Mouse (Mus musculus): Measurements from ENCODE around the gene Terb1.

Gene Terb1

DNA sequence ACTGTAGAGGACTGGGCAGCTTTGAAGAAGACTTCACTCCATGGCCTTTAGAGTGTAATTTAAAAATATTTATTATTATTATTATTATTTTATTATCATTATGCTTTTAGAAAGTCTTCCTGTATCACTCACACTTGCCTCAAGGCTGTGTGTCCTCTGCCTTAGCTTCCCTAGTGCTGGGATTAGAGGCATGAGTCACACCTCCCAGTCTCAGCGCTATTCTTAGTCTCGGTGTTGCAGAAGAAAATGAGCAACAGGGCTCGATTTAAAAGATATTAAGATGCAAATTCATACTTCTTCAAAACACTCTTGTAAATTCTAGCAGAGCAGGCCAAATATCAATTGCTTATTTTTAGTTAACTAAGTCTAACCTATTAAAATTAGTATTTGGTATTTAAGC is 60.9 kb downstream of the Terb1 start:
- no peak for DNase-seq (ENCODE audit: low spot score)

- no peak for DNase-seq (ENCODE audit: low spot score)
These were observed 63.7 kb downstream of the Terb1 start for GRCm38 (mm10) chr8:104446016-104446415.

GRCm38 (mm10) chr8:104445248-104445647 is 64.5 kb downstream of the Terb1 start:
- no peak for DNase-seq (ENCODE audit: low spot score)

DNA sequence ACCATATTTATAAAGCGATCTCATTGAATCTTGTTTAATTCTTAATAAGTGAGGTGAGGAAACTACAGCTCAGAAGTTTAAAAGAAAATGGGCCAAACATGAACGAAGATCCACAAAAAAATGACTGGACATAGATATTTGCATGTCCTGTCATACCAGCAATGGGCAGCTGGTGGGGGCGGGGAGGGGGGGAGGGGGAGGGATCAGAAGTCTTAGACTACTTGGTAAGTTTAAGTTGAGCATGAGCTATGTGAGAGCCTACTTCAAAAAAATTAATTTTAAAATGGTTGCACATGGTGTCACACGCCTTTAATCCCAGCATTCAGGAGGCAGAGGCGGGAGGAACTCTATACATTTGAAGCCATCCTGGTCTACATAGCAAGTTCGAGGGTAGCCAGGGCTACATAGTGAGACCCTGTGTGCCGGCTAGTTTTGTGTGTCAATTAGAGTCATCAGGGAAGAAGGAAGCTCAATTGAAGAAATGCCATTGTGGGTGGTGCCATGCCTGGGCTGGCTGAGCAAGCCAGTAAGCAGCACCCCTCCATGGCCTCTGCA is 66.5 kb downstream of the Terb1 start:
- DNase-seq (ENCODE audit: low spot score): no peak

DNA sequence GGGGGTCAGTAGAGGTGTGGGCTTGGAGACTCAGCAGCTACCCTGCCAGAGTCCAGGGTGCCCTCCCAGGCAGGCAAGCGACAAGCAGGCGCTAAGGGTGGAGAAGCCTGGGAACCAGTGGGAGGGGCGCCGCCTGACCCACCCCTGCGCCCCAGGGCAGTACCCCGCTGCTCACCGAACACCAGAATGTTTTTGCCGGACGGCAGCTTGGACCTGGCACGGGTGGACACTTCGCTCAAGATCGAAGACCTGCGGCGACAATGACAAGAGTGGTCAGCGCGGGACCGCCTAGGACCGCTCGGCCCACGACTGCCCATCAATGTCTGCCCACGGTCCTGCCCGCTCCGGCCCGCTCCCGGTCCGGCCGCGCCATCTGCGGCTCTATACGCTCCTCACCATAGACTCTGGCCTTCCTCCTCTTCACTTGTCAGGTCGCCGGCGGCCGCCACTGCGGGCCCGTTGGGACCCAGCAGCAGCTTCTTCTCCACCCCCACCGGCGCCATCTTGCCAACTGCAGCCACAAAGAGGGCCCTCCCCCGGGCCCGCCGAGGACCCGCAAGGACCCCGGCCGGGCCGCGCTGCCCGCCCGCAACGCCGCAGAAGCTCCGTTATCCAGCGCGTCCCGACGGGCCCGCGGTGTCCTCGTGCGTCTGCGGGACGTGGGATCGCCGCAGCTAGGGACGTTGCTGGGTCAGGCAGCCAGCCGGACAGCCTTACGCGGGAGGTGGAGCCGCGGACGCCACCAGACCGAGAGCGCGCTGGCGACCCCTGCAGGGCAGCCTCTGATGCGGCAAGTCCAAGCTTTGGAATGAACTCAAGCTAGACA is 67.2 kb downstream of the Terb1 start, which contains the start of gene Dync1li2:
Gene Dync1li2, minus strand, starts transcription at position 749 of the 826 bp plus-strand sequence.
- DNase-seq (ENCODE audit: low spot score): peak; percentile 92

- no peak for DNase-seq (ENCODE audit: low spot score)
These were observed 68.1 kb downstream of the Terb1 start for GRCm38 (mm10) chr8:104441613-104442012.

GRCm38 (mm10) chr8:104439461-104439860 is 70.2 kb downstream of the Terb1 start:
- no peak for DNase-seq (ENCODE audit: low spot score)

GRCm38 (mm10) chr8:104437494-104438135 is 72.1 kb downstream of the Terb1 start:
- no peak for DNase-seq (ENCODE audit: low spot score)

DNA sequence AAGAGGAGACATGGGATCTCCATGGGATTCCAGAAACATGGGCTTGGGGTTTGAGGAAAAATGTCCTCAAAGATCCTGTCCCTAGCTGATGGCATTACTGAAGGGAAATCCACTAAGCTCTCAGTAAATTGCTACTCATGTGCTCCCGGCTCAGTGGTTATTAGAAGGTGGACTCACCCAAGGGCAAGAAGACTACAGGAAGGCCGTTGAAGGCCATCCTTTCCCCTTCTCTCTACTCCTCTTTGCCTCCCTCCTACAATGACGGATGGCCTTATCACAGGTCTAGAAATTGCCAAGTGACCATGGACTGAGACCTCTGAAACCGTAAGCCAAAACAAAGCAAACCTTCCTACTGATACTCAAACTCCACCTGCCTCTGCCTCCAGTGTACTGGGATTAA is 73.1 kb downstream of the Terb1 start:
- no peak for DNase-seq (ENCODE audit: low spot score)

- no peak for DNase-seq (ENCODE audit: low spot score)
These were observed 73.7 kb downstream of the Terb1 start for GRCm38 (mm10) chr8:104436038-104436437.

DNA sequence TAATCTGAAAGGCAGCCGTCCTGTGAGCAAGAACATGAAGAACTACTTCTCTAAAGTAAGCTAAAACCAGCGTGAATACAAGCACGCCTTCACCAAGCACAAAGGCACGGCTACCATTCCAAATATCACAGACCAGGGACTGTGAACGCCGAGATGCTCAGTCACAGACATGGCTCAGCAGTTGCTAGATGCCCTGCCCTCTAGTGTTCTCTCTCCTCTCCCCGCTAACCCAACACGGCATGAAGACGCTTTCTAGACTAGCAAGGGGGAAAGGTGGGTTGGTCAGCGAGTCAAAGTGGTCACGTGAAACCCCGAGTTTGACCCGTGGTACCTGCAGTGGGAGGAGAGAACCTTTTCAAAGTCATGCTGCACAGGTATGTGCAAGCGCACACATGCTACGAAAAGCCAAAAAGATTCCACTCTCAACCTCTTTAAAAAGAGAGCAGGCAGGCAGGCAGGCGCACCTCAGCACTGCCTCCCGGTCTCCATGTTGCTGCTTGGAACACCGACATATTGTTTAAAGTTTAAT is 74.8 kb downstream of the Terb1 start:
- no peak for DNase-seq (ENCODE audit: low spot score)

DNA sequence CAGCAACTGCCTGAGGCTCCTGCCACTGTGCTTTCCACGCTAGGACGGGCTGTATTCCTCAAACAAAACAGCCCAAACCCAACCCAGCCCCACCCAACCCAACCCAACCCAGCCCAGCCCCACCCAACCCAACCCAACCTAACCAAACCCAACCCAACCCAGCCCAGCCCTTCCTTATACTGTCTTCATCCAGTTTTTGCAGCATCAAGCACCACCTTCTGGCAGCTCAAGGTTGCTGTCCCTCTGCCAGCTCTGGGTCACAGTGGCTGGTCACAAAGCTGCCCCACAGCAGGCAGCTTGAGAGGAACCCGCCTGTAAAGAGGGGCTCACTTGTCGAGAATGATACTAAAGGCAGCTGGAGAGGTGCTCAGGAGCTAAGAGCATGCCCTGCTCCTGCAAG is 75.4 kb downstream of the Terb1 start:
- DNase-seq (ENCODE audit: low spot score): no peak

GRCm38 (mm10) chr8:104433191-104433842 is 76.4 kb downstream of the Terb1 start:
- no peak for DNase-seq (ENCODE audit: low spot score)

GRCm38 (mm10) chr8:104432656-104433055 is 77.1 kb downstream of the Terb1 start:
- no peak for DNase-seq (ENCODE audit: low spot score)

- DNase-seq (ENCODE audit: low spot score): no peak
These were observed 79.5 kb downstream of the Terb1 start for GRCm38 (mm10) chr8:104430230-104430629.

DNA sequence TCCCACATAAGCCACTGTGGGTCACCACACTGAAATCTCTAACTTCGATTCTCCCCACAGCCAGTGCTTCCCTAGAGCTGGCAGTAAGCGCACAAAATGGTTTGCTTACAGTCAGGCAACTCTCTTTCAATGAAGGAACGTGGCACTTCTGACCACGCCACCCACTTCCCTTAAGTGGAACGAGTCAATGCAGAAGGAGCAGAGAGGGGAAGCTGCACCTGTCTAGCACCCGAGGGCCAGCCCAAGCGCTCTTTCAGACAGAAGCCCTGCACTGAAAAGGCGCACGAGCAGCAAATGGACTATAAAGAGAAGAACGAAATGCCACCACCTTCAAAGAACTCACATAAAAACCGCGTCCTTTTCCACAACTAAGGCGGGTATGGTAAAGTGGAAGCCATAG is 82.0 kb downstream of the Terb1 start:
- DNase-seq (ENCODE audit: low spot score): no peak

DNA sequence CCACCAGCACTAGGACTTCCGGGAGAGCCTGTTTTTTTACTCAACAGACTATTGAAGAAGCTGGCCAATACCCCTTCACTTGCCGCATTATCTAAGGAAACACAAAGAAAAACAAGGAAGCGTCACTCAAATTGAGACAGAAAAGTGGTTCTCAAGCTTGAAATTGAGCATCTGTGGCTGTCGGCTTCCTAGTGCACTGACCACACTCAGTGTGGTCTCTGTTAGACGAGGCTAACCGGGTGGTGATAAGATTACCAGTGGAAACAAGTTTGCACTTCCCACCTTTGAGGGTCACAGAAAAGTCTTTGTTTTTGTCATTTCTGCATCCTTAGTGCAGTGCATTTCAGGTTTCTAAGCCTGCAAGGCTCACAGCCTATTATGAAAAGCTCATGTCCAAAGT is 87.4 kb downstream of the Terb1 start:
- DNase-seq (ENCODE audit: low spot score): no peak

DNA sequence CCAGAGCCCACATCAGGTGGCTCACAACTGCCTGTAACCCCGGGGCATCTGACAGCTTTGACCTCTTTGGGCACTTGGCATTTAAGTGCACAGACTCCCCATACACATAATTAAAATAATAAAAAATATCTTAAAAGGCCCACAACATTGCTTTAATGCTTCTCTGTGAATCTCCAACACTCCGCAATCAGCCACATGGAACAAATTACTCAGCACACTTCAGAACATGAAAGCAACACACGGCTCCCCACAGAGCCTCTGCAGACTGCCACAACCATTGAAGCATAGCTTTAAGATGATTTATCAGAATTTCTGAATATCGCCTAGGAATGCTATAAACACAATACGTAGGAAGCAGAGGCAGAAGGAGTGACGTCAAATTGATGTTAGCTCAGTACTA is 93.7 kb downstream of the Terb1 start:
- DNase-seq (ENCODE audit: low spot score): no peak

DNA sequence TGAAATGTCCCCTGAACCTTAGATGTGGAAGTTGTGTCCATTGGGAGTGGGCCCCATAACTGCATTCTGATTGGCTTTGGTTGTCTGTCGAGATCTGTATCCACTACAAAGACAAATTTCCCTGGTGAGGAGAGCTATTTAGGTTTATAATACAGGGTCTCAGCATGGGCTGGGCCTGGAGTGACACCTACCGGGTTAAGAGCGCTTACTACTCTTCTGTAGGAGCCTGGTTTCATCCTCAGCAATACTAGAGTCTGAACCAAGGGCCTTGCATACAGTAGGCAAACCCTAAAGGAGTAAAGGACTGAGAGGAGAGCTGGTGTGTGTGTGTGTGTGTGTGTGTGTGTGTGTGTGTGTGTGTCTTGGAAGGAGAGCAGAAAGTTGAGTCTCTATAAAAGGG is 95.5 kb downstream of the Terb1 start:
- DNase-seq (ENCODE audit: low spot score): no peak

DNA sequence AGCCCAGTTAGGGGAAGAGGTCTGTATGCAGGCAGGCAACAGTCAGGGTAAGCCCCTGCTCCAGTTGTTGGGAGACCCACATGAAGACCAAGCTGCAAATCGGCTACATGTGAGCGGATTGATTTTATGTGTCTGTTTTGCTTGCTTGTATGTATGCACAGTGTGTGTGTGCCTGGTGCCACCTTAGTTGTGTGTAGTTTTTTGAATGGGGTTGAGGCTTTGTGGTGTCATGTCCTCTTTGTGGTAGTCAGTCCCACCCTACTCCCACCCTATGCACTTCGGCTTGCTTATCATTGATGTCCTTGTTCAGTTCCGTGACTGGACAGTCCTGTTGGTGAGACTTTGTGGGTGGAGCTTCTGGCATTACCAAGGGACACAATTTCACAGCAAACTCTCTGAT is 95.9 kb downstream of the Terb1 start:
- DNase-seq (ENCODE audit: low spot score): no peak

DNA sequence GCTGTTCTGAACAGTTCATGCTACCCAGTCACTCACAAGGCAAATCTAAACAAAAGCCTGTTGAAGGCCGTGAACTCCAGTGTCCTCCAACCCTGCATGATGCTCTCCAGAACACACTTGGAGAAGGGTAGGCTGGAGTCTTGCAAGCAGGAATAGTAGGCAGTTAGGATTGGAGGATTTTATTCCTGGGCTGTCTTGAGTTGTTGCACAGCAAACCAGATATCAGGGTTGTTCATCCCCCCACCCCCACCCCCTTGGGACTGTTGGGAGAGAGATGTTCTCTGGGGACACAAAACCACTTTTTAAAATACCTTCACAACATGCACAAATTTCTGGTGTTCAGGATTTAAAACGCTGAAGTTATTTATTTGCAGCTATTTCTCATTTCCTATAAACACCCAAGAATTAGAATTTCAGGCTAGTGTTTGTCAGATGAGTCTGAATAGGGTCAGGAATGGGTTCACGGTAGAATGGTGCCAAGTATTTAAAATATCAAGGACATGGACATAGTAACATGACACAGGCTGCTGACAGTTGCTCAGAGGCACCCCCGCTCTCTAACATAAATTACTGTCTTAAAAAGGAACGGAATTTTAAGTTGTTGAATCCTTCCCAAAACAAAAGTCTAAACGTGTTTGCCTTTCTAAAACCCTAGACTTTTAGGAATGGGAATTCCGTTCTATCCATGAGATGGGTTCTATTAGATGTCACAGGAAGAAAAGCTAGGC is 96.7 kb downstream of the Terb1 start:
- DNase-seq (ENCODE audit: low spot score): no peak

DNA sequence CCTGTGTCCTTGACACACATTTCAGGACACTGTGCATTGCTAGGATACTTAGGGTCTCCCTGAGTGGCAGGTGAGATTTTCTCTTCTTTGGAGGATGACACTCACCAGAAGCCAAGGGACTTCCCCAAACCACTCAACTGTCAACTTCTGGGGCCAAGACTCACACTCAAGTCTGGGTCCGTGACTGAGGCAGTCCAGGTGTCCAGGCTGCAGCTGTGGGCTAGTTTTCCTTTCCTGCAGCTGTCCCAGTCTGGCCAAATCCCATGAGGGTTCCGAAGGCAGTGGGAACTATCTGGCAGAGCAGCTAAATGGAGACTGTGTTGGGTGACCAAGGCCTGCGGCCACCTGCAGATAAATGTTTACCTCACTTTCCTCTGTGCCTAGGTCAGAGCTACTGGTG is 97.7 kb downstream of the Terb1 start:
- DNase-seq (ENCODE audit: low spot score): no peak
